Mouse (Mus musculus): ENCODE data around the gene Cfap44.

The Cfap44 gene

GRCm38 (mm10) chr16:44530829-44531228 is 136.2 kb downstream of the Cfap44 start:
- DNase-seq (ENCODE audit: low spot score) = no peak

- no peak for DNase-seq (ENCODE audit: low spot score)
Measured at GRCm38 (mm10) chr16:44531239-44531797, 136.7 kb downstream of the Cfap44 start.
